Mouse (Mus musculus): ENCODE data around the gene Zfp385a.

GRCm38 (mm10) chr15:103338829-103339165, 1.1 kb downstream of the Zfp385a start:
- TF ChIP-seq CTCF (conservative IDR thresholded peaks at IDR 0.05; ENCODE audit: low read length) (no peak), POU5F1 (IDR thresholded peaks at IDR 0.05; ENCODE audit: borderline replicate concordance, low read length) (no peak), NANOG (IDR thresholded peaks at IDR 0.05; ENCODE audit: borderline replicate concordance, low read length) (no peak)

Data from E14TG2a.4 (cell line).